Mouse (Mus musculus) spleen, adult 12 weeks (tissue): ENCODE measurements around the gene Klf6.
A peak's percentile ranks its signal among the peaks of the same experiment; 100 is the strongest.

Experiments
- DNase-seq: peaks from one replicate; pipeline ENCODE4 v3.0.0; 2022; ENCODE audit warnings: low spot score

Gene Klf6

GRCm38 (mm10) chr13:5863408-5863891 is 2.2 kb downstream of the Klf6 start:
- DNase-seq = no peak

- DNase-seq = peak; percentile 22
Observed at GRCm38 (mm10) chr13:5864265-5865097, 3.2 kb downstream of the Klf6 start.

GRCm38 (mm10) chr13:5865098-5865415 is 3.8 kb downstream of the Klf6 start:
- DNase-seq = no peak

DNA sequence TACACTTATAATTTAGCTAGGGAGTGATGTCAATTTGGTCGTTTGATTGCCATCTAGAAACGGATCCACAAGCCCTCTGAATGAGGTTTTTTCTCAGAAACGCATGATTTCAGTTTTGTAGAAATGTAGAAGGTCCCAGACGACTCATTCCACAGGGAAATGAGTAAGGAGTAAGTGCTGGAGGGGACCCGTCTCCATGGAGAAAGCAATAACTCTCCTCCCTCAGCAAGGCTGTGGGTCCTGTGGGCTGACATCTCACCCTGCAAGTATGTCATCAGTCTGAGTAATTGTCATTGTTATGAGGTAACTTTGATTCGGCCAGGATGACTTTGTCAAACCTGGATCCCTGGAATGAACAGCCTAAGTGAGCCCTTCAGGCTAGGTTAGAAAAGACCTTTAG is 4.8 kb downstream of the Klf6 start:
- no peak for DNase-seq

DNA sequence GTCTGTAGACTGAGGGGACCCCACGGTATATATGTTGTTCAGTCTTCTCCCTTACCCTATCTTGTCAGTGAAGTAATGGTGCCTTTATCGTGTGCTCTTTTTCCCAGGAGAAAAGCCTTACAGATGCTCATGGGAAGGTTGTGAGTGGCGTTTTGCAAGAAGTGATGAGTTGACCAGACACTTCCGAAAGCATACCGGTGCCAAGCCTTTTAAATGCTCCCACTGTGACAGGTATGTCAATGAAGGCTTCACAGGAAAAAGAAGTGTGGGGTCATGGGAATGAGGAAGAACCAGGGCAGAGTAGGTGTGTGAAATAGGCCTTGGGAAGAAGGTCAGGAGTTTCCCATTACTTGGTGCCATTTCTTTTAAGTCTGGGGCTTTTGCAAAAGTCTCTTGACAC is 5.2 kb downstream of the Klf6 start:
- DNase-seq = no peak

DNA sequence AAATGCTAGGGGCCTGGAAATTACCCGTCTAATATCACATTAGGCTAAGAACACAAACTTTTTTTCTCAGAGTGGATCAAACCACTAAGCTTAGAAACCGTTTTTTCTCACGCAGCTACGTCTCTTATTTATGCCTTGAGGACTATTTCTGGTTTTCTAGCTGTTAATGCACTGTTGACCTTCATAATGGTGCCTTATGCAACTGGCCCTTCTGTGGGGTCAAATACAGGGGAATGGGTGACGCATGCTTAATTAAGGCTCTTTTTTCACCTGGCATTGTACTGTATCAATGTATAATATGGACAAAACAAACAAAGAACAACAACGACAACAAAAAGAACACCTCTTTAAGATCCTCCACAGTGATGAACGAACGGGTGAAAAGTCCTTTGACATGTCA is 7.1 kb downstream of the Klf6 start:
- DNase-seq = no peak

GRCm38 (mm10) chr13:5869433-5869832 is 8.2 kb downstream of the Klf6 start:
- no peak for DNase-seq

GRCm38 (mm10) chr13:5869842-5870241 is 8.6 kb downstream of the Klf6 start:
- DNase-seq = no peak

- no peak for DNase-seq
Observed at GRCm38 (mm10) chr13:5870382-5871272, 9.3 kb downstream of the Klf6 start.

DNA sequence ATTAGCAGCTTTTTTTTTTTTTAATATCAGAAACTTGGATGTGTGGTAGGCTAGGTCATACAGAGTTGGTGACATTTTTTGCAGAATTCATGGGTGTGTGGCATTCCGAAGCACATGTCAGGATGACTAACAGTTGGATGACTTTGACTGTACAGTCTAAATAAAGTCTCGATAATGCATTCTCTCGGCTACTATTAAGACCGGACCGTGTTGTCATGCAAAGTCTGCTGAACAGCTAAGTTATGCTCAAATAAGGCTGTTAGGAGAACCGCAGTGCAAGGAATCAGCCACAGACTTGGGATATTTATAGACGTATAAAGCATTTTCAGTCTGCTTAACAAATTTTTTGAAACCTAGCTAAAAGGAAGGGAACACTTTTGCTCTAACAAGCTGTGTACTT is 10.1 kb downstream of the Klf6 start:
- DNase-seq = no peak

- no peak for DNase-seq
Observed at GRCm38 (mm10) chr13:5873681-5874080, 12.4 kb downstream of the Klf6 start.

GRCm38 (mm10) chr13:5875478-5875877 is 14.2 kb downstream of the Klf6 start:
- DNase-seq = no peak

DNA sequence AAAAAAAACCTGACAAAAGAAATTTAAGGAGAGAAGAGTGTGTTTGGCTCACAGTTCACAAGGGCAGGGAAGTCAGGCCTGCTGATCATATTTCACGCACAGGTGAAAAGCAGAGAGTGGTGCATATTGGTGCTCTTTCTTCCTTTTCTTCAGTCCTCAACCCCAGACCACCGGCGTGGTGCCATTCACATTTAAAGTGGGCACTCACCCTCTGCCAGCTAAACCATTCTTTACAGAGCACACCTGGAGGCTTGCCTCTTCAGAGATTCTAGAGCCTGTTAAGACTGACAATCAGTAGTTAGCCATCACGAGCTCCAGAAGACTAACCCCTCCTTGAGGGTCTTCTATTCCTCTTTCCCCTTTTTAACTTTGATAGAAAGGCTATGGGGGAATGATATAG is 17.5 kb downstream of the Klf6 start:
- no peak for DNase-seq

DNA sequence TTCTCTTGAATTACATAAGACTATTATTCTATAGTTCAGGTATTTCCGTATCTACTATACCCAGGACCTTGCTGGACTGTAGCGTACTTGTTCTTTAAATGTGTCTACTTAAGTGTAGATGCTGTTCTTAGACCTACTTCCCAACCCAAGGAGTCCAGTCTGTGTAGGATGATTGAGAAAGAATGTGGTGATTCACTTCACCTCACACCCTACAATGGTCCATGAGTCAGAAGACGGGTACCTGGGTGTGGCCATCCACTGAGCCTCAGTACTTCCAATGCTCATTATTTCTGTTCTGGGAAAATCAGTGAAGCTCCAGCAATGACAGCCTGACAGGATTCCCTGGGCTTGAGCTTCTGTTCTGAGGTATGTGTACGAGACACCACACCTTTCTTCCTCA is 25.5 kb downstream of the Klf6 start:
- DNase-seq = no peak

- DNase-seq = no peak
Observed at GRCm38 (mm10) chr13:5888164-5888563, 26.9 kb downstream of the Klf6 start.

DNA sequence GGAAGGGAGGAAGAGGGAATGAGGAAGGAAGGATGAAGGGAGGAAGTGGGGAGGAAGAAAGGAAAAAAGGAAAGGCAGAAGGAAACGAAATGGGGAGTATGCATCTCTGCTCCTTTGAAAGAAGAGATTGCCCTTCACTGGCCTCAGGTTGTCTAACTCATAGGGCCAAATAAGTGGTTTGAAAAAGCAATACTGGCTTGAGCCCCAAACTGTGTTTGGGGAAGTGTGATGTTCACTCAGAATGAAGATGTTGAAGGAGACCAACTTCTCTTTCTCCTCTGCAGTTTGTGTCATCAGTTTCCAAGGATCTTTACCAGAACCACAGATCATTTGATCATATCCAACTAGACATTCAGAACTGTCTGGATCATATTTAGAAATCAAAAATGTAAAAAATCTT is 27.4 kb downstream of the Klf6 start:
- no peak for DNase-seq

GRCm38 (mm10) chr13:5890035-5890434 is 28.8 kb downstream of the Klf6 start:
- no peak for DNase-seq

- DNase-seq = no peak
Observed at GRCm38 (mm10) chr13:5892684-5893447, 31.6 kb downstream of the Klf6 start.

DNA sequence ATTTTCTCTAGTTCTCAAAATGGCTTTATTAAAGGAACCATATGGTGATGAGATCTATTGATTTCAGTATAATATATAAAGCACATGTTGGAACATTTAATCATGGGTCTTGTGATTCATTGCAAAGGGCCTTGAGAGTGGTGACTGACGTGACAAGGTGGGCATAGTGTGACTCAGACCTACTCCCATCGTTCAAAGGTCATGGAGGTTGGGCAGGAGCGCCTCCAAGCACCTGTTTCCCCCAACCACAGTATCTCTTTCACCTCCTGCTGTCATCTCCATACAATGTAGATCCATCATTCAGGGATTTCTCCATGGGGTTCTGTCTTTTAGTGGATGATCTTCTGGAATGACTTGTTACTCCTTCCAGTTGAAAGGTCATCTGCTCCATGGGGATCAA is 33.6 kb downstream of the Klf6 start:
- no peak for DNase-seq

GRCm38 (mm10) chr13:5895851-5896250 is 34.6 kb downstream of the Klf6 start:
- no peak for DNase-seq

- no peak for DNase-seq
Observed at GRCm38 (mm10) chr13:5897176-5897959, 36.1 kb downstream of the Klf6 start.

DNA sequence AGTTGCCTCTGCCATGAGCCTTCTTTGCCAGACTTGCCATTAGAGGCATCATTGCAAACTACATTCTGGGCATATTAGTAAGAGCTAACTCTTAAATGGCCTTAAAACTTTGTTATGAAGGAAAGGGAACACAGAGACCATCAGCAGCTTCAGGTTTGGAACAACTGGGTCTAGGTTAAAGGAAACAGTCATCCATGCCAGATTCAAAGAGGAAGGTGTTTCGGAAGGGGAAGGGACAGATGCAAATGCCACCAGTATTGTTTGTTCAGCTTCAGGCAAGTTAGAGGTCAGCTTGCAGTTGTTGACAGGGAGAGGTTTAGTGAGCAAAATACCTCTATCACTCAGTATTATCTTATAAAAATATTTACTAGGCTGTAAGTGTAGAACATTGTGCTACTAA is 37.7 kb downstream of the Klf6 start:
- no peak for DNase-seq
